Mouse (Mus musculus) forebrain, embryonic 11.5 days (tissue): ENCODE data around the gene Lactb. TPM values are rescaled to one million over a fixed set of nuclear protein-coding genes. Genes with fewer than 3 reads are reported as not detected.

Source experiments
- ATAC-seq: fragments of 200-750 bp; cut with Nextera tagmentation; replicated peaks from 2 replicates; pipeline ENCODE4 v1.8.0; 2017; ENCODE audit warnings: moderate TSS enrichment; ENCODE audit not compliant: low FRiP score
- DNase-seq: peaks from one replicate; pipeline ENCODE4 v3.0.0-alpha.2; 2017; ENCODE audit warnings: low spot score
- H3K27ac ChIP-seq: fragments of 300-500 bp; sonication (generic); 2 replicates; pipeline ENCODE4 v1.5.1; 2014; ENCODE audit warnings: low read depth, low read length
- H3K27me3 ChIP-seq: fragments of 300-500 bp; sonication (generic); 2 replicates; pipeline ENCODE4 v1.6.1; 2014; ENCODE audit warnings: mild to moderate bottlenecking, low read length, mixed read lengths; ENCODE audit not compliant: control insufficient read depth, insufficient read depth
- H3K36me3 ChIP-seq: fragments of 300-500 bp; sonication (generic); 2 replicates; pipeline ENCODE4 v1.6.1; 2014; ENCODE audit warnings: mild to moderate bottlenecking, low read length, moderate library complexity, mixed read lengths; ENCODE audit not compliant: control insufficient read depth, insufficient read depth
- H3K4me1 ChIP-seq: fragments of 300-500 bp; sonication (generic); replicated peaks from 2 replicates; pipeline ENCODE4 v1.6.1; 2014; ENCODE audit warnings: low read length, mixed read lengths; ENCODE audit not compliant: control insufficient read depth, insufficient read depth
- H3K4me2 ChIP-seq: fragments of 300-500 bp; sonication (generic); 2 replicates; pipeline ENCODE4 v1.6.1; 2014; ENCODE audit warnings: low read depth, mild to moderate bottlenecking, low read length, moderate library complexity, mixed read lengths; ENCODE audit not compliant: severe bottlenecking
- H3K4me3 ChIP-seq: fragments of 300-500 bp; sonication (generic); 2 replicates; pipeline ENCODE4 v1.5.1; 2014; ENCODE audit warnings: low read depth, low read length
- H3K9ac ChIP-seq: fragments of 300-500 bp; sonication (generic); 2 replicates; pipeline ENCODE4 v1.6.1; 2014; ENCODE audit warnings: low read length
- H3K9me3 ChIP-seq: fragments of 300-500 bp; sonication (generic); 2 replicates; pipeline ENCODE4 v1.6.1; 2016; ENCODE audit warnings: low read length, mixed read lengths; ENCODE audit not compliant: control insufficient read depth
- WGBS: fragments of 180-500 bp; shearing (Covaris S2); extraction: QIAGEN DNeasy Blood & Tissue Kit; methylation state at CpG from one replicate; pipeline ENCODE4 v1.1.7; 2014; 5-methylcytosine and 5-hydroxymethylcytosine counted together
- polyA plus RNA-seq: library from polyadenylated mRNA; unstranded; fragments of >200 nt; fragmentation: Nextera tagmentation; extraction: Ambion mirVana; gene quantifications from 2 replicates; pipeline ENCODE4 v1.2.1, GENCODE M21; 2014

The Lactb gene
- polyA plus RNA-seq, 1 experiment from 2014 or later, result 11.1 TPM

- no peak for DNase-seq
- no peak for ATAC-seq
- H3K9me3 ChIP-seq, result no peaks in the 10 kb centered on the region
- no peak overlapping the region for H3K9ac ChIP-seq
- 0 out of 2 replicates have a peak, but pooled peaks cover 2% of the 10 kb centered on the region for H3K4me1 ChIP-seq
- no peak overlapping the region for H3K4me2 ChIP-seq
- 55% methylated on average over 4 of the region's 4 CpGs for WGBS
- H3K4me3 ChIP-seq, result no peak overlapping the region
- no peaks in the 10 kb centered on the region for H3K36me3 ChIP-seq
- no peaks in the 10 kb centered on the region for H3K27me3 ChIP-seq
- no peak overlapping the region for H3K27ac ChIP-seq
Measured at GRCm38 (mm10) chr9:67003656-67004055, 28.4 kb upstream of the Lactb start.

- WGBS, result 28% methylated on average over 4 of the region's 4 CpGs
- ATAC-seq, result no peak
- H3K36me3 ChIP-seq, result no peaks in the 10 kb centered on the region
Measured at GRCm38 (mm10) chr9:67003156-67003555, 27.9 kb upstream of the Lactb start.

GRCm38 (mm10) chr9:67001506-67001905, 26.2 kb upstream of the Lactb start:
- no peak overlapping the region for H3K4me2 ChIP-seq
- no peaks in the 10 kb centered on the region for H3K9me3 ChIP-seq
- H3K4me1 ChIP-seq, result 0 out of 2 replicates have a peak, but pooled peaks cover 2% of the 10 kb centered on the region
- H3K9ac ChIP-seq, result no peak overlapping the region
- ATAC-seq, result no peak
- no peak for DNase-seq
- H3K27me3 ChIP-seq, result no peaks in the 10 kb centered on the region
- WGBS, result 83% methylated on average over 4 of the region's 4 CpGs
- no peaks in the 10 kb centered on the region for H3K36me3 ChIP-seq
- no peak overlapping the region for H3K27ac ChIP-seq
- H3K4me3 ChIP-seq, result no peak overlapping the region

More at GRCm38 (mm10) chr9:67003156-67003555, 27.9 kb upstream of the Lactb start:
- no peak for DNase-seq
- Histone ChIP-seq H3K4me3 (no peak overlapping the region), H3K27ac (no peak overlapping the region), H3K4me1 (0 out of 2 replicates have a peak, but pooled peaks cover 2% of the 10 kb centered on the region), H3K9me3 (no peaks in the 10 kb centered on the region), H3K27me3 (no peaks in the 10 kb centered on the region), H3K9ac (no peak overlapping the region), H3K4me2 (no peak overlapping the region)

- ATAC-seq (no peak; the same call in 1 of the 2 replicates), DNase-seq (peak; percentile 93)
- WGBS, result 7% methylated on average over 6 of the region's 6 CpGs
Measured at GRCm38 (mm10) chr9:67001050-67001449, 25.8 kb upstream of the Lactb start.

GRCm38 (mm10) chr9:66999698-67000097, 24.4 kb upstream of the Lactb start:
- Histone ChIP-seq H3K9me3 (no peaks in the 10 kb centered on the region), H3K27ac (no peak overlapping the region), H3K4me2 (no peak overlapping the region), H3K27me3 (no peaks in the 10 kb centered on the region), H3K4me1 (0 out of 2 replicates have a peak, but pooled peaks cover 2% of the 10 kb centered on the region), H3K9ac (no peak overlapping the region), H3K36me3 (no peaks in the 10 kb centered on the region), H3K4me3 (no peak overlapping the region)
- 92% methylated on average over 8 of the region's 8 CpGs for WGBS
- no peak for ATAC-seq
- DNase-seq, result no peak

More at GRCm38 (mm10) chr9:67001050-67001449, 25.8 kb upstream of the Lactb start:
- Histone ChIP-seq H3K27me3 (no peaks in the 10 kb centered on the region), H3K9me3 (no peaks in the 10 kb centered on the region), H3K4me1 (0 out of 2 replicates have a peak, but pooled peaks cover 2% of the 10 kb centered on the region), H3K4me3 (no peak overlapping the region), H3K36me3 (no peaks in the 10 kb centered on the region), H3K9ac (no peak overlapping the region), H3K27ac (no peak overlapping the region), H3K4me2 (no peak overlapping the region)

GRCm38 (mm10) chr9:66991750-66992410, 16.6 kb upstream of the Lactb start:
- ATAC-seq, result no peak
- Histone ChIP-seq H3K27me3 (no peaks in the 10 kb centered on the region), H3K4me2 (no peak overlapping the region), H3K4me3 (no peak overlapping the region), H3K9ac (no peak overlapping the region), H3K9me3 (no peaks in the 10 kb centered on the region), H3K27ac (no peak overlapping the region), H3K36me3 (no peaks in the 10 kb centered on the region), H3K4me1 (no peaks in the 10 kb centered on the region)
- WGBS, result 84% methylated on average over 8 of the region's 8 CpGs
- no peak for DNase-seq

- Histone ChIP-seq H3K4me3 (no peak overlapping the region), H3K9ac (no peak overlapping the region), H3K27me3 (no peaks in the 10 kb centered on the region), H3K36me3 (no peaks in the 10 kb centered on the region), H3K4me2 (no peak overlapping the region), H3K4me1 (no peaks in the 10 kb centered on the region), H3K27ac (no peak overlapping the region), H3K9me3 (no peaks in the 10 kb centered on the region)
- WGBS, result 70% methylated on average over 9 of the region's 9 CpGs
- DNase-seq, result no peak
- ATAC-seq, result no peak
Measured at GRCm38 (mm10) chr9:66991021-66991749, 15.9 kb upstream of the Lactb start.

- peak; percentile 41 for DNase-seq
- Histone ChIP-seq H3K4me3 (no peak overlapping the region), H3K9ac (no peak overlapping the region), H3K4me1 (no peaks in the 10 kb centered on the region), H3K27ac (no peak overlapping the region), H3K4me2 (no peak overlapping the region), H3K9me3 (no peaks in the 10 kb centered on the region), H3K36me3 (no peaks in the 10 kb centered on the region), H3K27me3 (no peaks in the 10 kb centered on the region)
- no peak for ATAC-seq
- 94% methylated on average over 5 of the region's 5 CpGs for WGBS
Measured at GRCm38 (mm10) chr9:66990046-66990445, 14.8 kb upstream of the Lactb start.
